Mouse (Mus musculus): Measurements from ENCODE around the gene Hdac4.

Hdac4 gene

DNA sequence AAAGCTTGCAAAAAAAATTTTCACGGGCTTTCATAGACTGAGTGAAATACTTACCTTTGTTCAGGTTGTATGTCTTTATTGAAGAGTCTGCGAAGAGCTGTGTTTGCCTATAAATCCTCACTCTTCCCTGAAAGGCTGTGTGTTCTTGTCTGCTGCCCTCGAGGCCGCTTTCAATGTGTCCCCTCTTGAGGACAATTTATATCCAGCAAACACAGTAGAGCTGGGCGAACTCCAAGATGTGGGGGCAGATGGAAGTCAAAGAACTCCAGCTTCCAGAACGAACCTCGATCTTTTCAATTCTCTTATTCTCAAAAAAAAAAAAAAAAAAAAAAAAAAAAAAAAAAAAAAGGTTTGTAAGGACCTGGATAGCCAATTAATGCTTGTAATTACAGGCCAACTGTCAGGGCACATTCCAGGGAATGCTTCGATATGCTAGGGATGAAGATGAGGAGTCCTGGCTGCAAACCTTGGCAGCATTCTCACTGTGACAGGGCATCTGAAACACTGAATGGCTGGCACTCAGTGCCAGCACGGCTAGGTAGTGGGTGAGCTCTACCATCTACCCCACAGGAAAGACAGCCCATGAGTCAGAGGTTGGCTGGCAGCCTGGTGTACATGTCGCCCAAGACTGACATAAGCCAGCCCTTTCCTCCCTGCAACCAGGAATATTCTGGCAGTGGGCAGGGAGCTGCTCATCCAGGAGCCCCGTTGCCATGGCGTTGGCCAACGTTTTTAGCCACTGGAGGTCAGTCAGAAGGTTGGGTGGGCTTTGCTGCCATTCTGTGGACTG is at the start of gene Hdac4:
Gene Hdac4 (minus strand): TSS at position 340 of the 790 bp plus-strand sequence.
- no peak for DNase-seq (ENCODE audit: low spot score in 2 of 2)

DNA sequence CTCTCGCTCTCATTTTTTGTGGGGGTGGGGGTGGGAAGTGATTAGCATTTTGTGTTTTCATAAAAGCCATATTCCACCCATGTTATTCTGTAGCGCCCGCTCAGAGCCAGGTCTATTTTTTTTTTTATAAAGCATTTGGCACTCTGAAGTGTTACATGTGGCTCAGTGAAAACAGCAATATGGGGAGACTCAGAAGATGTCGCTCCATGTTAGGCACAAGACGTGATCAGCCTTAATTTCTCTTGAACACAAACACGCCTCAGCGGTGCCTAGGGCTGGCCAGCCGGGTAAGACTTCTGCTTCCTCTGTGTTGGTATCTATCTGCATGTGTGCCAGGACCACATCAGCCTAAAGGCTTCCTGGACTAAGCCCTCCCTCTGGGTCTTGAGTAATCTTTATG is 48.0 kb upstream of the Hdac4 start:
- no peak for DNase-seq (ENCODE audit: low spot score in 2 of 2)

DNA sequence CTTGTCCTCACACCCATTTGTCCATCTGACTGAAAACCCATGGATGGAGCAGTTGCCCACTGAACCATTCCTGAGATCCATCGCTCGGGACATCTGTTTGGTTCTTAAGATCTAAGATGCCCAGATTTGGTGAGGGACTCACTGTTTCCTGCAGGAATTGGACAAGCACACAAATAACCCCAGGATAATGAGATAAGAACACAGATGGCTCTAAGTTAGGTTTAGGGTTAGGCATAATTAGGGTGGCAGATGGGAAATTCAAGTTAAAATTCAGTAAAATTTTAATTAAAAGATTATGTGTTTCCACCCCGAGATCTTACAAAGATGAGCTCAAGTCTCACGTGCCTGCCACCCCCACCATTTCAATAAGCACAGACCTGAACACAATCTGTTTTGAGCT is 44.6 kb upstream of the Hdac4 start:
- DNase-seq (ENCODE audit: low spot score in 2 of 2): no peak

DNA sequence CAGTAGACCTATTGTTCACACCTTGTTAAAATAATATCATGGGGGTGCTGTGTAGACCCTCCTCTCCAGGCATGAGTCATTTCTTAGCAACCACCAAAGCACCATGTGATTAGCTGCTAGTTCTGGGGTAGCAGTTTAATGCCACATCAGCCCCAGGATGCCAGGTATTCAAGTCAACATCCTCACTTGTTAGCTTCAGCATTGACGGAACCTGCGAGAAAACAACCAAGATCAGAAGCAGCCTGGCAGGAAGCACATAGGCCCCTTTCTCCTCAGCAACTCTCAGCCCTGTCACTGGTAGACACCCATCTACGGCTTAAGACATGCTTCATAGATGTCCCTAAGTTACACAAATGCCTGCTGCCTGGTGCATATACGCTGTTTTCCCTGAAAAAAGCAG is 40.1 kb upstream of the Hdac4 start:
- DNase-seq (ENCODE audit: low spot score in 2 of 2): no peak

DNA sequence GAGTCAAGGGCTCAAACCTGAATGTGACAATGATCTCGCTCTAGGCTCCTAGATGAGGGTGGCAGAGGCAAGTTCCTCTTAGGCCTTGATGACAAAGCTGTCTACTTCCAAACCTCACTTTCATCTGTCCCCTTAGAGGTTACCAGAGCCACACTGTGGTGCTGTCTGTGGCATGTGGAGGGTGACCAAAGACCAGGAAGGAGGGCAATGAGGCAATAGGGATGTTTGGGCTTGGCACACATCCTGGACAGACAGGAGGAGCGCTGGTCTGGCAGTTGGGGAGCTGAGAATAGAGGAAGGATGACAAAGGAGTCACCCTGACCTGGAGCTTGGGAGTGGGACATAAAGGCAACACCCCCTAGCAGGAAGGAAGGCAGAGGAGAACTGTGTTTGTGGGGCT is 29.8 kb upstream of the Hdac4 start:
- DNase-seq (ENCODE audit: low spot score in 2 of 2): no peak

DNA sequence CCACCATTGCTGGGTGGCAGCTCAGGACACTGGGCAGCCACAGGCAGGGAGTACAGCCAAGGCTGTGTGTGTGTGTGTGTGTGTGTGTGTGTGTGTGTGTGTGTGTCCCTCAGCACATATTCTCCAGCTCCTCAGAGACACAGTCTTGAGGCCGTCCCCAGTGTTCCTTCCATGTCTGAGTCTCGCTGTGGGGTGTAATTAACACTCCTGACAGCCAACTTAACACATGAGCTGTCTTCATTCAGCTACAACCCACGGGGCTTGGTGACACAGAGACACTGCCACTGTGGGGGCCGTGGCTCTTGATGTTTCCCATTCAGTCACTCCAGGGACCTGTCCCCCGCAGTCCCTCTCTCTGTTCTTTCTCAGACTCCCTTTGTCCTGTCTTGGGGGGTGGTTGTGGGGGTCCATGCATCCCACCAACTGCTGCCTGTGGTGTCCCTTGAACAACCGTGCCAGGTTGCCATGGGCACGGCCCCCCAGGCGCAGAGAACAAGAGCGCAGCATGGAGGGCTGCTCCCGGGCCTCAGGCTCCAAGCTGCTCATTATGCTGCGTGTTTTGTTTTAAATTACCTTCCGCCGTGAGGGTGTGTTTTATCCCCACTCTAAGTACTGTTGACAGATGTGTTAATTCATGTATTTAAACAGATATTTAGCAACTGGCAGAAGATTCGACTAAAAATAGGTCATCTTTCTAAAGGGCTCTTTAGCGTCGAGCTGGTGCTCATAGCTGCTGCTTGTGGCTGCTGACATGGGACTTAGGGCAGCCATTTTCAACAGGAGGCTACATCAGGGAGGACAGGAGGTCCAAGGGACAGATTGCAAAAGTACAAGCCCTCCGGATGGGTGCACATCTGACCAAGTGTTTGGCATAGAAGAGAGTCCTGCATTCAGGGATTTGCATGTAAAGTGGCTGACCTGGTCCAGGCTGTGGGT is 28.7 kb upstream of the Hdac4 start:
- DNase-seq (ENCODE audit: low spot score in 2 of 2): peak; percentile 50 to 67

DNA sequence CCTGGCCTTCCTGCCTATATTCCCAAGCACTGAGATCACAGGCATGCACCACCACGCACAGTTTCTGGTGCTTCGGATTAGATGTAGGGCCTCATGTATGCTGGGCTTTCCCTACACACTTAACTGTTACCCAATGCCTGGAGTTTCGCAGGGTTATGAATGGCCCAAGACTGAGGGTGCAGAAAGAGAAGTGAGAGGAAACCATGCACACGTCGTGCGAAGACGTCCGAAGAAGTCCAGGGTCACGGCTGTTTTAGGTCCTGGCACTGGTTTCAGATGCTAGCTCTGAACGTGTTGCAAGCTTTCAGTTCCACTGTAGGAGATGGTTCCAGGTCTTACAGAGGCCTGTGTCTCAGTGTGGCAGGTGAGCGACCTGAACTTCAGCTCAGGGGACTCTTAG is 21.2 kb upstream of the Hdac4 start:
- no peak for DNase-seq (ENCODE audit: low spot score in 2 of 2)

DNA sequence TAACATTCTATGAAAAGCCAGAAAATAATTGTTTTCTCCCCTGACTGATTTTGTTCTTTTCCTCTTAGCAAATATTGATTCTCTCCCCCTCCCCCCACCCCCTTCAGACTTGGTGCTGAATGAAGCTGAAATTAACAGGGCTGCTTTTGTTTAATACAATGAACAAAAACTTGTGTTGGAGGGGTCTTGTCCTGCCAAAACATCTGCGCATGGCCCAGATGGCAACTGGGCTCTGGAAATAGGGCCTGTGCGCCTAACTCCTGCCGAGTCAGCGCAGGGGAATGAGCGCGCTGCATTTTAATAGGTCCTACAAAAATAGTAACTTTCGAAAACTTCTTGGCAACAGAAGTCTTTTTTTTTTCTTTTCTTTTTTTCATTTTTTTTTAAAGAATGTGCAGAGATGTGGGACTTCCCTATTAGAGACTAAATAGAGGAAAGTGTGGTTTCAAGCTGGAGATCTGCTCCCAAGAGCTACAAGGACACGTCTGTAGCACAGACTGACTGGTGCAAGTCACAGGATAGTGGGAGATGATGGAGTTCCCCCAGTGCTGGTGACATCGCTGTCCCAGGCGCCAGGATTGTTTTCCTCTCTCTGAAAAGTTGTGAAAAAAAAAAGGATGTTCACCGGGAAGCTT is 20.6 kb upstream of the Hdac4 start:
- DNase-seq (ENCODE audit: low spot score in 2 of 2): no peak

DNA sequence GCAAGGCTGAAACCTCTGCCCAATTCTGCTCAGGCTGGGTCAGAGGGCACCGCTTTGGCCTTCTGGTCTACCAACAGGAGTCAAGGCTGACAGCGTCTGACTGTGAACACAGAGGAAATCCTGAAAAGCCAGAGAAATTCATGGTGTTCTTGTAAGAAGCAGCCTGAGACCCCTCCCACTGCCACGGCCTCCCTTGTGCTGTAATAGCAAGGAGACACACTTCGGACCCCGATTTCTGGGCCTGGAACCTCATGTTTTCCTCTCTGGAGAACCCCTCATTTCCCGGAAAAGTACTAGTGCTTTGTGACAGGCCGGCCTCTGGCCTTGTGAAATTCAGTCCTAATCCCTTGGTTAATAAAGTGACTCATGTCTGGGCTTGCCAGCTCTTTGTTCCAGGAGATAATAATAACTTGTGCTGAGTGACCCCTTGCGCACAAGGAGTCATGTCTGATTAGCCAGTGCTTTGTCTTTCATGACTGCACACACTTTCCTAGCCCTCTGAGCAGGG is 19.7 kb upstream of the Hdac4 start:
- no peak for DNase-seq (ENCODE audit: low spot score in 2 of 2)

DNA sequence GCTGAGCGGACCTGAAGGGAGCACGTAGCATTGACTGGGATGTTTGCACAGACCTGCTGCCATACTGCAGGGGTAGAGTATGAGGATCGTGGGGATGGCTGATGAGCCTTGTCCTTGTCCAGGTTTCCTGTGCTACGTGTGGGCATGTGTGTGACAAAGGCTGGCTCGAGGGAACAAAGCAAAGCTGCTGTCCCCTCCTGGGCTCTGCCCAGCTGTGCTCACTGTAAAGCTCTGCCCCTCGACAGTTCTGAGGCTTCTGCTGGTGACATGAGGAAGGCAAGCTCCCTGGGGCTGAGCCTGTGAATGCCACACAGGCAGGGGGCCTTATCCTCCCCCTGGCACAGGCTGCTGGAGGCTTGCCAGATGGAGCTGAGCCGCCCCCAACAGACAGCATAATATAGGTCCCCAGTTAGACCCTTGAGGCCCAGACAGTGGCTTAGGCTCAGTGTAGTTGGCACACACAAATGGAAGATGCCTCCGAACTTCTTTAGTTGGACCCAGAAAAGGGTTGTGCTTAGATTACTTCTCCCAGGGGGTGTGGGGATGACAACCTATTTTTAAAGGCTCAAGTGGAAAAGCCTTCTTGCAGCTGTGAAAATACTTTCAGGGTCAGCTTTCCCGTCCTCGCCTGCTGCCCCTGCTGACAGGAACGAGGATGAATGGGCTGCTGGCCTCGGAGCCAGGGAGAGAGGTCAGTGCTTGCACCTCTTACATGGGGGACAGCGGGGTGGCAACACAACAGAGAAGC is 16.7 kb upstream of the Hdac4 start:
- peak; percentile 27 to 49 for DNase-seq (ENCODE audit: low spot score in 2 of 2)

DNA sequence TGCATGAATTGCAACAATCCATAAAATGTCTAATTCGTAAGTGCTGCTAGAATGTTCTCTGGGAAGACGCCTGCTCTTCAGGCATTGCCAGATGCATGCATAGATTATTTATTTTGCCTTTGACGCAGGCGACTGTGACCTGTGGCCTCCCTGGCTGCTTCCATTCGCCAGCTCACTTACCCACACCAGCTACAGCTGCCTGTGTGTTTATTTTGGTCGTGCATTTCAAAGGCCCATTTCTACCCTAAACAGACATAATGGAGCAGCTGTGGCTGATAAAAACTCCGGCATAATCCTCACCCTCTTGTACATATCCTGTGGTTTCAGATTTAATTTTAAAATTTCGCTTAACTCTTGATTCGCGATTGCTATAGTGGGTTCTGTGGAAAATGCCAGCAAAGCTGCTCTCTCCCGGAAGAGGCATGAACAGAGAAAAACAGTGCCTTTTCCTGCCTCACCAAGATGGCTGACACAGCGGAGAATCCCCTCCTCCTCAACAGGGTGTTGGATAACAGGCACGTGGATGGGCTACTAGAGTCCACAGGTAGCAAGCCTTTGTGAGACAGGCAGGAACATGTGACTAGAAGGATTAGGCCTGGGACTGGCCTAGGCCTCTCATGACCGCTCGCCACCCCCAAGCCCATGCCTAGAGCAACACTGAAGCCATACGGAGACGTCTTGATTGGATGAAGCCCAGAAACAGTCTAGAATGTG is 7.3 kb upstream of the Hdac4 start:
- no peak for DNase-seq (ENCODE audit: low spot score in 2 of 2)

DNA sequence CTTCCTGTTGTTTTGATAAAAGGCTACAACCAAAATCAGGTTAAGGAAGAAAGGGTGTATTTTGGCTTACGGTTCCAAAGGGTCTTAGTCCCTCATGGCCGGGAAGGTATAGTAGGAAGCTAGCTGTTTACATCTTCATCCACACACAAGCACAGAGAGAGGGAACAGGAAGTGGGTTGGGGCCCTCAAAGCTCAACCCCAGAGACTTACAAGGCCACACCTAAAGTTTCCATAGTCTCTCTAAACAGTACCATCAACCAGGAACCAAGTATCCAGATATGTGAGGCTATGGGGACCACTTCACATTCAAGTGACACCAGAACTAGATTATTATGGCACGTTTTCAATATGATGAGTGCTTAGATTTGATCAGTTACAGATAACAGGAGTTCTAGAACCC is 5.0 kb downstream of the Hdac4 start:
- DNase-seq (ENCODE audit: low spot score in 2 of 2): no peak

DNA sequence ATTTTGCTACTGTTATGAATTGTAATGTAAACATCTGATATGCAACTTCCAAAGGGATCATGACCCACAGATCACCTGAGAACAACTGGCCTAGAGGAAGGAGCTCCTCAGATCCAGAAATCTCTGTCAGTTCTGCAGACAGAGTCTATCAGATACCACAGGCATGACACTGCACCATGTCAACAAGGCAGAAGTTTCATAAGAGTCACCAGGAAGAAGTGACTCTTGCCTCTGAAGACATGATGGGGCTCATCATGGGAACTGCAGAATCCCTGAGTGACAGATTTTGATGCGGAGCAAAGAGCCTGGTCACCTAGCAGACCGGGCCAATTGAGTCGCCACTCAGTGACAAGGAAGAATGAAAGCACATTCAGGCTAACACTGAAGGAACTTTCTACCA is 8.4 kb downstream of the Hdac4 start:
- DNase-seq (ENCODE audit: low spot score in 2 of 2): no peak

DNA sequence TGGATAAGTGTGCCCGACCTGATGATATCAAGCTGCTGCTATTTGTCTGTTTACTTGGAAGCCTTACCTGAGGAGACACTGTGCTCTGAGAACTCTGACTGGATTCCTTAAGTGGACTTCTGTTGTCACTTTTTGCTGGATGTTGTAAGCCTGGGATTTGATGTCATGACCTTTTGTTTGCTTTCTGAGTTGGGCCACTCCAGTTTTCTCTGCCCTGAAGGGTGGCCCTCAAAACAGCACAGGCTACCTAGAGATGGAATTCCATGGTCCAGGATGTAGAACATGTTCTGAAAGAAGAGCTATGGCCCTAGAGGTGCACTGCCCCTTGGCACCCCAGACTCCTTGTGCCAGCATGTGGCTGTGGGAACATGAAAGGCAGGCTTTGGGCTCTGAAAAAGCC is 10.9 kb downstream of the Hdac4 start:
- DNase-seq (ENCODE audit: low spot score in 2 of 2): no peak

DNA sequence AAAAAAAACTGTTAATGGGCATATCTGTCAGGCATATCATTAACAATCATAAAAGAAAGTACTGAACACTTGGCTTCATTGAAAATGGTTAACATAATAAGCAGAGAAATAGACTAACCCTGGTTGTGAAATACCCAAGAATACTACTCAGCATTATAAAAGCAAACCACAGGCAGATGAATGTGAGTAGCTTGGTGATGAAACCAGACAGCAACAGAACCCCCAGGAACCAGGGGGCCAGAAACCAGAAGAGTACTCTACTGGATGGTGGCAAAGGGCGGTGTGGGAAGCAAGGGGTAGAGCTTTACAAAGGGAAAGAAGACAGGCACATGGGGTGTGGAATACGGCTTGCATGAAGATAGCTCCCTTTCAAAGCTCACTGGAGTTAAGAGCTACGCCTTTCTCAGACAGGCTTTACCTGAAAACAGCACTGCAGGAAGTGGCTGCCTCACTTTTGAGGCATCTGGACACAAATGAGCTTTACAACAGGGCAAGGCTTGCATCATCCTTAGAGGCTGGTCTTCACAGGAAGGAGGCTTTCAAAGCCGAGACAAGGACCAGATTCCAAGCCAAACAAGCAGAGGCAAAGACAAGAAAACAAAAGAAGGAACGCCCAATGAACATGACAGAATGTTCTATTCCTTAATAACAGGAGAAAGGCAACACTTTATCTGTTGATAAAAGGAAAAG is 12.3 kb downstream of the Hdac4 start:
- DNase-seq (ENCODE audit: low spot score in 2 of 2): no peak

DNA sequence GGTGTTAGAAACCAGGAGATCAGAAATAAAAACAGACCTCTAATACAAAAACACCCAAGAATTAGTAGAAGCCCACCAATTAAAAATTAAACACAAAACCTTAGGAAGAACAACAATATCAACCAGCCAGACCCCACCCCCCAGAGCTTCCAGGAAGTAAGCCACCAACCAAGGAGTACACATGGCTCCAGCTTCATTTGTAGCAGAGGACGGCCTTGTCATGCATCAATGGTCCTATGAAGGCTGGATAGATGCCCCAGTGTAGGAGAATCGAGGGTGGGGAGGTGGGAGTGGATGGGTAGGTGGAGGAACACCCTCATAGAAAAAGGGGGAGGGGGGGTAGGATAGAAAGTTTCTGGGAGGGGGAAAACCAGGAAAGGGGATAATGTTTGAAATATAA is 13.5 kb downstream of the Hdac4 start:
- DNase-seq (ENCODE audit: low spot score in 2 of 2): no peak

DNA sequence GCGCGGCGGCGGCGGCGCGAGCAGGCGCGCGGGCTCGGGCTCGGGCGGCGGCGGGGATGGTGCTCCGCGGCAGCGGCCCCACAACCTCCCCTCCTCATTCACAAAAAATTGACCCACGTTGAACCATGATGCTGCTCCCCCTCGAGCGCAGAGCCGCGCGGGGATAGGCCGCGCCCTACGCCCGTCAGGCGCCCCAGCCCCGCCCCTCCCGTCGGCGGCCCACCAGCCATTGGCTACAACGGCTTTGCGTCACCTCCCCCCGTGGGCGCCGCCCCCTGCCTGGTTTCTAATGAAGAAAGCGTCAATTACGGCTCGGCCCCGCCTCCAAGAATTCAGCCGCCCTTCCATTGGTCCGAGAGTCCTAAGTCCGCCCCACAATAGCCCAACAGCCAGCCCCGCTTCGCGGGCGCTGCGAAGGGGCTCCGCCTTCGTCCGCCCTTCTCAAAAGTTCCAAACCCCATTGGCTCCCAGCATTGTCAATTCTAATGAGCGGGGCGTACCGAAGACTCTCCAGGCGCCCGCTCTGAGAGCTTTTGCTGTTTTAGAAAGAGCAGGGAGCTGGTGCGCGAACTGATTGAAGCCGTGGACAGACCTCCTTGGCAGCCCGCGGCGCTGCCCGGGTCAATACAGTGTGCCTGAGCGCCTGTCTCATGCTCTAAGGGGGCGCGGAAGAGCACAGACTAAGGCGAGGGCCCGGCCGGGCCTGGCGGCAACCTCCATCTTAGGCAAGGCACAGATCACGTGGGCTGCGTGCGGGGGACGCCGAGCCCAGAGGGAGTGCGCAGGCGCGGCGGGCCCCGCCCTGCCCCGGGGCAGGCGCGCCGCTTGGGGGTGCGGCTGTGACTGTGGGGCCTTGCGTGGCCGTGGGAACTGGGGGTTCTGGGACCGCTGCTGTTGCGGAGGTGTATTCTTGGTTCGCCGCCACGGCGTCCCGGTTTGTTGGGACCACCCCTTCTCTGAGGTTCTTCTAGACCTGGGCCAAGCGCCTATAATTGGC is 15.1 kb downstream of the Hdac4 start:
- DNase-seq (ENCODE audit: low spot score in 2 of 2): peak; percentile 100

DNA sequence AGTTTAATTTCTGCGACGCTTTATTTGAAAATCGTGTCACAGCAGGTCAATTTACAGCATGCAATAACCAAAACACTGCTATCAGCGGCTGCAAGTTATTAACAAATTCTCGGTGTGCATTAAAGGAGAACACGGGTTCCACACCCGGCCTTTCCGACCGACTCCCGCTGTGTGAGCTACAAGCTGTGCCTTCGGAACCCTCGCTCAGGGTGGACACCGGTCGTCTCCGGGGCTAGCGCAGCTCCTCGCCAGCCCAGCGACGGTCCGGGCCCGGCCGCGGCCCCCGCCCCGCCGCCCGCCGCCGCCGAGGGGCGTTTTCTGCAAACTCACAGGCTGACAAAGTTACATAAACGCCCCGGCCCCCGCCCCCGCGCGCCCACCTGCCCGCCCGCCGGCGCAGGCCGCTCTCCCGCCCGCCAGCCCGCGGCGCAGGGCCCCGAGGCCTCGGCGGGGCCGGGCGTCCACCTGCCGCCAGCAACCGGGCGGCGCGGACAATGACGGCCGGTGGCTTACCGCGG is 16.0 kb downstream of the Hdac4 start:
- peak in 1 of 2 experiments; percentile 44 for DNase-seq (ENCODE audit: low spot score in 2 of 2)

DNA sequence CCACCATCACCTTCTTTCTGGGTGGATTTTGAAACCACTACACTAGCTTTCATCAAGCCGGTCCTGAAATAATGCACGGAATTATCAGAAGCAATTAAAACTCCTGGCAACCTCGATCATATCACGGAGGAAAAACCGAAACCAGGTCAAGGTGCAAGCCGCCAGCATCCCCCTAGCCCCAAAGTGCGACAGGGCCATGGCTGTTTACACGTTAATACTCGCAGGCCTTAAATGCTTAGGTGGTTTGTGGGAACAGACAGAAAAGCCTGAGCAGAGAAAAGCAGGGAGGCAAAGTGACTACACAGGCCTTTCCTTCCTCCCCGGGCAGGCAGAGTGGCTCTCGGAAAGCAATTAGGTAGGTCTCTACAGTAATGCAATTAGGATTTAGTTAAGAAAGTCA is 16.4 kb downstream of the Hdac4 start:
- no peak for DNase-seq (ENCODE audit: low spot score in 2 of 2)
